Mouse (Mus musculus): Measurements from ENCODE around the gene Crispld2. TPM values are rescaled to one million over a fixed set of nuclear protein-coding genes. Genes with fewer than 3 reads are reported as not detected.
A peak's percentile ranks its signal among the peaks of the same experiment; 100 is the strongest.

Crispld2 gene
- total and polyA plus RNA-seq, 3 experiments = not detected

- no peak overlapping the region for H3K9ac ChIP-seq (ENCODE audit: insufficient read depth, low read depth)
- DNase-seq (ENCODE audit: extremely low read depth) = no peak
- H3K4me1 ChIP-seq (ENCODE audit: control insufficient read depth in 1 of 2, insufficient read depth in 2 of 2) = peaks cover 0 to 14% of the 10 kb centered on the region in 2 experiments; a peak in 2 of 4 replicates
- H3K79me2 ChIP-seq (replicated peaks; ENCODE audit: control insufficient read depth, extremely low read depth, insufficient read depth, poor library complexity, severe bottlenecking) = no peaks in the 10 kb centered on the region
- H3K27ac ChIP-seq (ENCODE audit: insufficient read depth, low read depth) = no peak overlapping the region
- no peak for TF ChIP-seq RCOR1 (conservative IDR thresholded peaks at IDR 0.05; ENCODE audit: low read depth, low read length)
- no peak for TF ChIP-seq ETS1 (conservative IDR thresholded peaks at IDR 0.05; ENCODE audit: low read depth, low read length)
- no peak for TF ChIP-seq CHD2 (IDR thresholded peaks at IDR 0.05; ENCODE audit: low read length)
- no peak for TF ChIP-seq ELF1 (IDR thresholded peaks at IDR 0.05; ENCODE audit: low read depth, low read length)
- no peak for TF ChIP-seq IRF4 (IDR thresholded peaks at IDR 0.05; ENCODE audit: low read depth, low read length)
- in situ Hi-C loops (cut with MboI; ENCODE audit: low pct_ligation_motif_present, low pct_unique_long_range_greater_than_20kb, low sequenced_read_pairs) = loop anchor here (5.0 kb wide), 1 partner anchor 128 kb away; no protein-coding TSS in a partner anchor
- peaks cover 0 to 2% of the 10 kb centered on the region in 2 experiments for H3K36me3 ChIP-seq (replicated peaks in 1 of 2; ENCODE audit: control insufficient read depth in 1 of 2, insufficient read depth in 1 of 2, low read length in 1 of 2)
- H3K4me2 ChIP-seq (ENCODE audit: insufficient read depth, low read depth, poor library complexity, severe bottlenecking) = no peak overlapping the region
- dilution Hi-C loops (cut with MboI; ENCODE audit: extremely low pct_ligation_motif_present, extremely low pct_unique_long_range_greater_than_20kb, low sequenced_read_pairs) = no loop called here
- H3K4me3 ChIP-seq (replicated peaks in 1 of 3; ENCODE audit: low read depth in 2 of 3, low read length in 2 of 3, poor library complexity in 1 of 3) = no peak overlapping the region
- no peaks in the 10 kb centered on the region for H3K9me3 ChIP-seq (replicated peaks; ENCODE audit: low read length)
- H3K27me3 ChIP-seq (replicated peaks) = peaks cover 63% of the 10 kb centered on the region
Observed at GRCm38 (mm10) chr8:120075347-120075746, 83.1 kb downstream of the Crispld2 start.

- DNase-seq (ENCODE audit: extremely low read depth) = peak; percentile 66
- Histone ChIP-seq H3K4me3 (replicated peaks in 1 of 3; ENCODE audit: low read depth in 2 of 3, low read length in 2 of 3, poor library complexity in 1 of 3) (no peak overlapping the region), H3K9ac (ENCODE audit: insufficient read depth, low read depth) (no peak overlapping the region), H3K9me3 (replicated peaks; ENCODE audit: low read length) (no peaks in the 10 kb centered on the region), H3K27me3 (replicated peaks) (peaks cover 39% of the 10 kb centered on the region), H3K4me1 (ENCODE audit: control insufficient read depth in 1 of 2, insufficient read depth in 2 of 2) (peaks cover 19 to 37% of the 10 kb centered on the region in 2 experiments), H3K79me2 (replicated peaks; ENCODE audit: control insufficient read depth, extremely low read depth, insufficient read depth, poor library complexity, severe bottlenecking) (no peaks in the 10 kb centered on the region), H3K4me2 (ENCODE audit: insufficient read depth, low read depth, poor library complexity, severe bottlenecking) (no peak overlapping the region), H3K36me3 (replicated peaks in 1 of 2; ENCODE audit: control insufficient read depth in 1 of 2, insufficient read depth in 1 of 2, low read length in 1 of 2) (peaks cover 13 to 23% of the 10 kb centered on the region in 2 experiments), H3K27ac (ENCODE audit: insufficient read depth, low read depth) (no peak overlapping the region)
- TF ChIP-seq EP300 (IDR thresholded peaks at IDR 0.05; ENCODE audit: low read length) (no peak), CHD2 (IDR thresholded peaks at IDR 0.05; ENCODE audit: low read length) (no peak), RAD21 (IDR thresholded peaks at IDR 0.05; ENCODE audit: low read depth, low read length) (peak; percentile 61), POLR2A (IDR thresholded peaks at IDR 0.05; ENCODE audit: low read depth, low read length) (no peak), HCFC1 (IDR thresholded peaks at IDR 0.05; ENCODE audit: low read depth, low read length) (no peak), IRF4 (IDR thresholded peaks at IDR 0.05; ENCODE audit: low read depth, low read length) (no peak), NELFE (IDR thresholded peaks at IDR 0.05; ENCODE audit: low read depth, low read length) (no peak), SMC3 (IDR thresholded peaks at IDR 0.05; ENCODE audit: low read depth, low read length) (peak; percentile 71), SIN3A (IDR thresholded peaks at IDR 0.05; ENCODE audit: low read length) (no peak), POLR2AphosphoS2 (IDR thresholded peaks at IDR 0.05; ENCODE audit: low read depth, low read length) (no peak), USF2 (conservative IDR thresholded peaks at IDR 0.05; ENCODE audit: low read depth, low read length) (no peak), CHD1 (IDR thresholded peaks at IDR 0.05; ENCODE audit: low read depth, low read length) (no peak), PAX5 (IDR thresholded peaks at IDR 0.05; ENCODE audit: low read length) (no peak), ELF1 (IDR thresholded peaks at IDR 0.05; ENCODE audit: low read depth, low read length) (peak; percentile 30; the same call in 1 of the 2 replicates), CTCF (conservative IDR thresholded peaks at IDR 0.05 in 1 of 2, IDR thresholded peaks at IDR 0.05 in 1 of 2; ENCODE audit: low read depth in 2 of 2, low read length in 2 of 2) (peak; percentile 36 to 78), ZC3H11A (IDR thresholded peaks at IDR 0.05; ENCODE audit: low read depth, low read length) (no peak)
- dilution Hi-C loops (cut with MboI; ENCODE audit: extremely low pct_ligation_motif_present, extremely low pct_unique_long_range_greater_than_20kb, low sequenced_read_pairs) (no loop called here), in situ Hi-C loops (cut with MboI; ENCODE audit: low pct_ligation_motif_present, low pct_unique_long_range_greater_than_20kb, low sequenced_read_pairs) (loop anchor here (5.0 kb wide), 1 partner anchor 131 kb away; no protein-coding TSS in a partner anchor)
Observed at GRCm38 (mm10) chr8:120078080-120078479, 85.8 kb downstream of the Crispld2 start.
